Mouse (Mus musculus) G1E (cell line): ENCODE data around the gene St8sia1.

ENCODE experiments used
- CTCF ChIP-seq: IDR thresholded peaks from 2 replicates; pipeline ENCODE4 v1.5.1; 2012; ENCODE audit warnings: low read depth, low read length, inconsistent platforms, mixed read lengths
- GATA1 ChIP-seq: IDR thresholded peaks from 2 replicates; pipeline ENCODE4 v1.6.1; 2012; ENCODE audit warnings: borderline replicate concordance, low read length, inconsistent platforms, mixed read lengths

DNA sequence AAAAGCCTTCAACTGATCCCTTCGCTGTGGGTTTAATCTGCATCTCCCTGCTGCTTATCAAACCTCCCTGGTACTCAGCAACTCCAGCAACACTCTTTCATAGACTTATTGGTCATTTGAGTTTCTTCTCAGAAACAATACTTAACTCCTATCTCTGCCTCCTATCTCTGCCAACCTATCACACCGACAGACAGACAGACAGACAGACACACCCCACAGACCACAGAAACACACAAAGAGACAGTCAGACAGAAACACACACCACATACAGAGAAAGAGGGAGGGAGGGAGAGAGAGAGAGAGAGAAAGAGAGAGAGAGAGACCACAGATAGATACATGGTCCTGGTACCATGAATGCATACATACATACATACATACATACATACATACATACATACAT is 18.8 kb downstream of the St8sia1 start:
- TF ChIP-seq CTCF (no peak), GATA1 (no peak)
